Mouse (Mus musculus) brain, embryonic 14.5 days (tissue): Measurements from ENCODE around the gene Pfkl.

Experiments used
- CTCF ChIP-seq: fragments of 200-500 bp; IDR thresholded peaks from 2 replicates; pipeline ENCODE4 v1.5.1; 2012; ENCODE audit warnings: inconsistent platforms, mild to moderate bottlenecking, moderate library complexity, borderline replicate concordance; ENCODE audit not compliant: insufficient read depth, insufficient read length; ENCODE audit errors: extremely low read depth
- POLR2A ChIP-seq: fragments of 200-500 bp; IDR thresholded peaks from 2 replicates; pipeline ENCODE4 v1.6.1; 2012; ENCODE audit warnings: mild to moderate bottlenecking, inconsistent platforms, borderline replicate concordance; ENCODE audit not compliant: poor library complexity, insufficient read depth, insufficient read length, severe bottlenecking; ENCODE audit errors: extremely low read depth

DNA sequence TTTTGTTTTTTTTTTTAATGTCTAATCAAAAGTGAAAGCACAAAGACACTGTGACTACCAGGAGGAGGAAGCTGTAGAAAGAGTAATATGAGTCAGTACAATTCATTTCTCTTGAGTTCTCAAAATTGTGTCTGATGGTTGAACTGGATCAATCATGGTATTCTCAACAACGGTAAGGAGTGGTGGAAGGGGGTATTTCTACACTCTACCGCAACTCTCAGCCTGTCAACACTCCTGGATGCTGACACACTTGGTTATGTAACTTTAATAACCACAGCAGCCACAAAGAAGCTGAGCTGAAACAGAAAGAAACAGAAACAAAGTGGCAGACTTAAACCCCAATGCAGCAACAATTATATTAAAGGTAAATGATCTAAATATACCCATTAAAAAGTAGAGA lies 47.2 kb downstream of the Pfkl start:
- TF ChIP-seq CTCF (no peak), POLR2A (no peak)
